ENCODE assay signal across 9 mouse cellular contexts in genomic region chr3:149594470-149594869, GRCm38 (mm10).
DNase-seq lines count a peak whose midpoint lies in the region; ATAC-seq and TF ChIP-seq lines count a peak whose summit lies in the region.
"Had no signal": no experiment of that assay in that cellular context is flagged by ENCODE, and none has a peak within 500 bp of the region (broad histone marks: within the 10 kb centered on the region; RNA-seq: fewer than 3 reads in every experiment).

No protein-coding gene starts in this region.

- peak; percentile 13 to 70 for DNase-seq in adrenal gland, adult (ENCODE audit: inconsistent age in 2 of 2, low spot score in 1 of 2)
- DNase-seq in adrenal gland, postnatal 4 days (ENCODE audit: low spot score in 2 of 2): no peak
- peak; percentile 47 for DNase-seq in kidney, postnatal 0 days (ENCODE audit: low spot score)
- peak; percentile 59 for DNase-seq in adrenal gland, postnatal 14 days
- DNase-seq in lung, postnatal 14 days: peak; percentile 43
- no peak for DNase-seq in ovary, postnatal 14 days (ENCODE audit: low spot score)

- no peaks in the 10 kb centered on the region for H3K4me1 ChIP-seq in kidney, postnatal 0 days (replicated peaks; ENCODE audit: insufficient read depth, low read length)
- H3K4me1 ChIP-seq in kidney, embryonic 14.5 days (ENCODE audit: control insufficient read depth, insufficient read depth, low read length): no peaks in the 10 kb centered on the region
- H3K4me1 ChIP-seq: neural tube, embryonic 13.5 days had no signal

- WGBS in kidney, postnatal 0 days: 59% methylated on average over 4 of the region's 4 CpGs
- 70% methylated on average over 4 of the region's 4 CpGs for WGBS in kidney, embryonic 14.5 days

- no peak overlapping the region for H3K4me2 ChIP-seq in kidney, postnatal 0 days (ENCODE audit: low read length)
- H3K4me2 ChIP-seq in kidney, embryonic 14.5 days (replicated peaks; ENCODE audit: low read depth, low read length): no peak overlapping the region
- H3K4me2 ChIP-seq: neural tube, embryonic 13.5 days had no signal

- no peak overlapping the region for H3K4me3 ChIP-seq in kidney, postnatal 0 days (replicated peaks; ENCODE audit: low read depth, low read length)
- H3K4me3 ChIP-seq in kidney, embryonic 14.5 days (ENCODE audit: low read length): no peak overlapping the region
- H3K4me3 ChIP-seq: neural tube, embryonic 13.5 days had no signal

- TF ChIP-seq CTCF in kidney, postnatal 0 days (IDR thresholded peaks at IDR 0.05; ENCODE audit: low read depth): peak; percentile 44; the same call in 1 of the 2 replicates

- no peak for ATAC-seq in kidney, postnatal 0 days (replicated peaks; ENCODE audit: low FRiP score, low read depth)
- no peak for ATAC-seq in kidney, embryonic 14.5 days (ENCODE audit: low FRiP score, low TSS enrichment)
- ATAC-seq in inflammation-experienced regulatory T-cells, adult 6 months: no peak

- no peaks in the 10 kb centered on the region for H3K27me3 ChIP-seq in kidney, postnatal 0 days (ENCODE audit: insufficient read depth, low read length)
- no peaks in the 10 kb centered on the region for H3K27me3 ChIP-seq in kidney, embryonic 14.5 days (ENCODE audit: control insufficient read depth, insufficient read depth, low read length)
- H3K27me3 ChIP-seq: neural tube, embryonic 13.5 days had no signal

- no peak overlapping the region for H3K9ac ChIP-seq in kidney, postnatal 0 days (ENCODE audit: low read depth, low read length)
- H3K9ac ChIP-seq in kidney, embryonic 14.5 days (ENCODE audit: low read depth, low read length): no peak overlapping the region
- H3K9ac ChIP-seq: neural tube, embryonic 13.5 days had no signal

- H3K36me3 ChIP-seq in kidney, postnatal 0 days (ENCODE audit: insufficient read depth, low read length): no peaks in the 10 kb centered on the region
- H3K36me3 ChIP-seq in kidney, embryonic 14.5 days (ENCODE audit: control insufficient read depth, insufficient read depth, low read length): no peaks in the 10 kb centered on the region
- H3K36me3 ChIP-seq: neural tube, embryonic 13.5 days had no signal

- H3K9me3 ChIP-seq in kidney, postnatal 0 days (replicated peaks; ENCODE audit: low read length): no peaks in the 10 kb centered on the region
- no peaks in the 10 kb centered on the region for H3K9me3 ChIP-seq in kidney, embryonic 14.5 days (ENCODE audit: control insufficient read depth, low read length)
- H3K9me3 ChIP-seq: neural tube, embryonic 13.5 days had no signal

- no peak overlapping the region for H3K27ac ChIP-seq in kidney, postnatal 0 days
- H3K27ac ChIP-seq in kidney, embryonic 14.5 days (ENCODE audit: low read depth, low read length): no peak overlapping the region
- H3K27ac ChIP-seq: neural tube, embryonic 13.5 days had no signal

Comparison
In these comparisons a context has a peak if more than half of its experiments do, and no peak if none do; other contexts are left out.
1. DNase-seq: peak in adrenal gland, adult (2 of 2), kidney, postnatal 0 days (single experiment), adrenal gland, postnatal 14 days (single experiment) and lung, postnatal 14 days (single experiment); none in adrenal gland, postnatal 4 days (0 of 2) and ovary, postnatal 14 days (single experiment).